Mouse (Mus musculus): ENCODE data around the gene Gm9495.

GRCm38 (mm10) chr8:69384361-69384760, 69.0 kb downstream of the Gm9495 start:
- TF ChIP-seq POLR2A (IDR thresholded peaks at IDR 0.05; ENCODE audit: borderline replicate concordance, insufficient read depth, low read length): no peak
- TF ChIP-seq CTCF (IDR thresholded peaks at IDR 0.05; ENCODE audit: borderline replicate concordance, insufficient read depth, low read depth, low read length): no peak
